Comparison of ENCODE assay signal across 9 mouse cellular contexts in genomic region chr9:21407951-21408350, GRCm38 (mm10). TPM values are rescaled to one million over a fixed set of nuclear protein-coding genes. Genes with fewer than 3 reads are reported as not detected.
DNase-seq lines count a peak whose midpoint lies in the region; ATAC-seq and TF ChIP-seq lines count a peak whose summit lies in the region.
"Had no signal": no experiment of that assay in that cellular context is flagged by ENCODE, and none has a peak within 500 bp of the region (broad histone marks: within the 10 kb centered on the region; RNA-seq: fewer than 3 reads in every experiment).

No protein-coding gene starts in this region.

- H3K4me3 ChIP-seq in kidney, embryonic 16.5 days (ENCODE audit: low read length), result no peak overlapping the region
- no peak overlapping the region for H3K4me3 ChIP-seq in liver, postnatal 0 days (ENCODE audit: low read depth, low read length)
- H3K4me3 ChIP-seq in forebrain, embryonic 10.5 days, result no peak overlapping the region
- H3K4me3 ChIP-seq: erythroblast, embryonic 14.5 days had no signal

- 12% methylated on average over 4 of the region's 4 CpGs for WGBS in kidney, embryonic 16.5 days
- 11% methylated on average over 4 of the region's 4 CpGs for WGBS in liver, postnatal 0 days (ENCODE audit: insufficient replicate concordance)
- 20% methylated on average over 4 of the region's 4 CpGs for WGBS in forebrain, embryonic 10.5 days

- H3K9ac ChIP-seq in kidney, embryonic 16.5 days (replicated peaks; ENCODE audit: low read length), result no peak overlapping the region
- H3K9ac ChIP-seq in liver, postnatal 0 days (replicated peaks), result no peak overlapping the region

- peaks cover 9% of the 10 kb centered on the region; the same call in 1 of the 2 replicates for H3K4me1 ChIP-seq in kidney, embryonic 16.5 days (ENCODE audit: insufficient read depth, low read length)
- peaks cover 17% of the 10 kb centered on the region for H3K4me1 ChIP-seq in liver, postnatal 0 days (ENCODE audit: insufficient read depth)
- peaks cover 18% of the 10 kb centered on the region for H3K4me1 ChIP-seq in forebrain, embryonic 10.5 days

- no peak overlapping the region for H3K27ac ChIP-seq in kidney, embryonic 16.5 days (ENCODE audit: low read length)
- no peak overlapping the region for H3K27ac ChIP-seq in liver, postnatal 0 days (ENCODE audit: low read depth)
- H3K27ac ChIP-seq in forebrain, embryonic 10.5 days, result no peak overlapping the region

- TF ChIP-seq CTCF in liver, postnatal 0 days (IDR thresholded peaks at IDR 0.05; ENCODE audit: low read depth), result no peak

- no peak overlapping the region for H3K4me2 ChIP-seq in kidney, embryonic 16.5 days (replicated peaks; ENCODE audit: low read depth, low read length)
- H3K4me2 ChIP-seq in liver, postnatal 0 days (ENCODE audit: low read depth, low read length), result no peak overlapping the region

- H3K9me3 ChIP-seq in kidney, embryonic 16.5 days (ENCODE audit: low read length), result no peaks in the 10 kb centered on the region
- no peaks in the 10 kb centered on the region for H3K9me3 ChIP-seq in liver, postnatal 0 days (ENCODE audit: low read length)
- H3K9me3 ChIP-seq in forebrain, embryonic 10.5 days, result no peaks in the 10 kb centered on the region

- peaks cover 41% of the 10 kb centered on the region for H3K36me3 ChIP-seq in kidney, embryonic 16.5 days (ENCODE audit: insufficient read depth, low read length)
- H3K36me3 ChIP-seq in liver, postnatal 0 days (replicated peaks; ENCODE audit: insufficient read depth, low read length), result peaks cover 33% of the 10 kb centered on the region
- peaks cover 51% of the 10 kb centered on the region for H3K36me3 ChIP-seq in forebrain, embryonic 10.5 days (replicated peaks)

- peak; percentile 75 for DNase-seq in kidney, adult 18-20 months
- peak; percentile 32 for DNase-seq in Muller cell, postnatal 12 days (ENCODE audit: inconsistent ontology term)
- DNase-seq in embryo, embryonic 10 days (ENCODE audit: low spot score), result peak; percentile 58
- DNase-seq in liver, postnatal 0 days, result peak; percentile 68
- DNase-seq in layer of hippocampus, adult 8-10 months (ENCODE audit: low spot score in 2 of 2), result no peak
- DNase-seq in frontal cortex, postnatal 36 days (ENCODE audit: low spot score in 2 of 2), result no peak
- DNase-seq in forebrain, embryonic 10.5 days (ENCODE audit: extremely low spot score, low spot score), result no peak

- TF ChIP-seq EP300 in liver, postnatal 0 days (IDR thresholded peaks at IDR 0.05; ENCODE audit: low read depth), result no peak

- H3K27me3 ChIP-seq in kidney, embryonic 16.5 days (ENCODE audit: insufficient read depth, low read length), result no peaks in the 10 kb centered on the region
- no peaks in the 10 kb centered on the region for H3K27me3 ChIP-seq in liver, postnatal 0 days (ENCODE audit: insufficient read depth, low read length)
- no peaks in the 10 kb centered on the region for H3K27me3 ChIP-seq in forebrain, embryonic 10.5 days (ENCODE audit: poor library complexity, severe bottlenecking)

- no peak for ATAC-seq in kidney, embryonic 16.5 days (ENCODE audit: low FRiP score, low TSS enrichment)
- peak; percentile 31; the same call in 1 of the 2 replicates for ATAC-seq in liver, postnatal 0 days

RNA-seq across cellular contexts. Expression of gene Qtrt1, which starts 3.7 kb away (rescaled TPM):
- 62.8 and 64.5 TPM in 2 replicates for polyA plus RNA-seq in kidney, embryonic 16.5 days (2015; fragmentation: Nextera tagmentation; extraction: Ambion mirVana)
- polyA plus RNA-seq in liver, postnatal 0 days (2015; fragmentation: Nextera tagmentation; extraction: Ambion mirVana), result 11.3 and 13.7 TPM in 2 replicates
- 10 to 100 TPM; 28.5 to 41.7 (median 36.6) TPM for total RNA-seq in layer of hippocampus, adult 8-10 months (2022)
- 71.7 and 74.0 TPM in 2 replicates for polyA plus RNA-seq in forebrain, embryonic 10.5 days (2016; fragmentation: Nextera tagmentation; extraction: Ambion mirVana)

RNA-seq across cellular contexts. Expression of gene Dnm2, which starts 16.8 kb away (rescaled TPM):
- 85.7 and 92.4 TPM in 2 replicates for polyA plus RNA-seq in kidney, embryonic 16.5 days (2015; fragmentation: Nextera tagmentation; extraction: Ambion mirVana)
- 29.5 and 35.2 TPM in 2 replicates for polyA plus RNA-seq in liver, postnatal 0 days (2015; fragmentation: Nextera tagmentation; extraction: Ambion mirVana)
- 10 to 100 TPM; 60.8 to 76.0 (median 71.2) TPM for total RNA-seq in layer of hippocampus, adult 8-10 months (2022)
- polyA plus RNA-seq in forebrain, embryonic 10.5 days (2016; fragmentation: Nextera tagmentation; extraction: Ambion mirVana), result 65.9 and 66.3 TPM in 2 replicates

RNA-seq across cellular contexts. Expression of gene Ilf3, which starts 40.3 kb away (rescaled TPM):
- polyA plus RNA-seq in kidney, embryonic 16.5 days (2015; fragmentation: Nextera tagmentation; extraction: Ambion mirVana), result 208 and 220 TPM in 2 replicates
- 19.1 and 23.5 TPM in 2 replicates for polyA plus RNA-seq in liver, postnatal 0 days (2015; fragmentation: Nextera tagmentation; extraction: Ambion mirVana)
- total RNA-seq in layer of hippocampus, adult 8-10 months (2022), result 100 to 1,000 TPM in 3 of 4 experiments, 10 to 100 TPM in 1; 95.4 to 113 (median 103) TPM
- 328 and 336 TPM in 2 replicates for polyA plus RNA-seq in forebrain, embryonic 10.5 days (2016; fragmentation: Nextera tagmentation; extraction: Ambion mirVana)

Comparison
In these comparisons a context has a peak if more than half of its experiments do, and no peak if none do; other contexts are left out.
1. DNase-seq: peak in kidney, adult 18-20 months (single experiment), Muller cell, postnatal 12 days (single experiment), embryo, embryonic 10 days (single experiment) and liver, postnatal 0 days (single experiment); none in layer of hippocampus, adult 8-10 months (0 of 2), frontal cortex, postnatal 36 days (0 of 2) and forebrain, embryonic 10.5 days (single experiment).